Mouse (Mus musculus): Measurements from ENCODE around the gene Golga7b.

Gene Golga7b

GRCm38 (mm10) chr19:42247519-42247918, at the start of gene Golga7b:
TSS of gene Golga7b (plus strand) at chr19:42247574.
- DNase-seq (ENCODE audit: extremely low read depth, insufficient read length, low spot score): no peak

- DNase-seq (ENCODE audit: extremely low read depth, insufficient read length, low spot score): no peak
These were observed 49.3 kb upstream of the Golga7b start for GRCm38 (mm10) chr19:42198026-42198425.

- DNase-seq (ENCODE audit: extremely low read depth, insufficient read length, low spot score): no peak
These were observed 45.5 kb upstream of the Golga7b start, which contains the start of gene Sfrp5 for GRCm38 (mm10) chr19:42201696-42202381. TSS of gene Sfrp5 (minus strand) at chr19:42202252.

GRCm38 (mm10) chr19:42202467-42202866, 44.9 kb upstream of the Golga7b start:
- no peak for DNase-seq (ENCODE audit: extremely low read depth, insufficient read length, low spot score)

GRCm38 (mm10) chr19:42204306-42204705, 43.1 kb upstream of the Golga7b start:
- peak; percentile 49 for DNase-seq (ENCODE audit: extremely low read depth, insufficient read length, low spot score)

- DNase-seq (ENCODE audit: extremely low read depth, insufficient read length, low spot score): no peak
These were observed 42.2 kb upstream of the Golga7b start for GRCm38 (mm10) chr19:42205201-42205600.

GRCm38 (mm10) chr19:42209485-42209884, 37.9 kb upstream of the Golga7b start:
- no peak for DNase-seq (ENCODE audit: extremely low read depth, insufficient read length, low spot score)

- DNase-seq (ENCODE audit: extremely low read depth, insufficient read length, low spot score): no peak
These were observed 37.4 kb upstream of the Golga7b start for GRCm38 (mm10) chr19:42209976-42210375.

- DNase-seq (ENCODE audit: extremely low read depth, insufficient read length, low spot score): no peak
These were observed 35.4 kb upstream of the Golga7b start for GRCm38 (mm10) chr19:42211936-42212335.

GRCm38 (mm10) chr19:42214601-42215000, 32.8 kb upstream of the Golga7b start:
- DNase-seq (ENCODE audit: extremely low read depth, insufficient read length, low spot score): no peak

GRCm38 (mm10) chr19:42216699-42217373, 30.5 kb upstream of the Golga7b start:
- no peak for DNase-seq (ENCODE audit: extremely low read depth, insufficient read length, low spot score)

GRCm38 (mm10) chr19:42217374-42217763, 30.0 kb upstream of the Golga7b start:
- DNase-seq (ENCODE audit: extremely low read depth, insufficient read length, low spot score): peak; percentile 53

GRCm38 (mm10) chr19:42226451-42226850, 20.9 kb upstream of the Golga7b start:
- DNase-seq (ENCODE audit: extremely low read depth, insufficient read length, low spot score): no peak

GRCm38 (mm10) chr19:42229499-42230287, 17.7 kb upstream of the Golga7b start:
- no peak for DNase-seq (ENCODE audit: extremely low read depth, insufficient read length, low spot score)

- peak; percentile 37 for DNase-seq (ENCODE audit: extremely low read depth, insufficient read length, low spot score)
These were observed 17.1 kb upstream of the Golga7b start for GRCm38 (mm10) chr19:42230288-42230568.

- no peak for DNase-seq (ENCODE audit: extremely low read depth, insufficient read length, low spot score)
These were observed 16.4 kb upstream of the Golga7b start for GRCm38 (mm10) chr19:42230986-42231385.

GRCm38 (mm10) chr19:42237602-42238340, 9.6 kb upstream of the Golga7b start:
- DNase-seq (ENCODE audit: extremely low read depth, insufficient read length, low spot score): no peak

GRCm38 (mm10) chr19:42238341-42238715, 9.0 kb upstream of the Golga7b start:
- DNase-seq (ENCODE audit: extremely low read depth, insufficient read length, low spot score): peak; percentile 69

- peak; percentile 86 for DNase-seq (ENCODE audit: extremely low read depth, insufficient read length, low spot score)
These were observed 6.5 kb upstream of the Golga7b start for GRCm38 (mm10) chr19:42240881-42241280.

GRCm38 (mm10) chr19:42243401-42243800, 4.0 kb upstream of the Golga7b start:
- no peak for DNase-seq (ENCODE audit: extremely low read depth, insufficient read length, low spot score)

GRCm38 (mm10) chr19:42246626-42247025, 748 bp upstream of the Golga7b start:
- DNase-seq (ENCODE audit: extremely low read depth, insufficient read length, low spot score): no peak

Data from 3134 (cell line).